ENCODE assay signal across 11 mouse cellular contexts in genomic region chr3:79252921-79253394, GRCm38 (mm10). TPM values are rescaled to one million over a fixed set of nuclear protein-coding genes. Genes with fewer than 3 reads are reported as not detected.
DNase-seq lines count a peak whose midpoint lies in the region; ATAC-seq lines count a peak whose summit lies in the region.
"Had no signal": no experiment of that assay in that cellular context is flagged by ENCODE, and none has a peak within 500 bp of the region (broad histone marks: within the 10 kb centered on the region; RNA-seq: fewer than 3 reads in every experiment).

No protein-coding gene starts in this region.

- no peak for ATAC-seq in heart, embryonic 13.5 days (ENCODE audit: extremely low read depth, insufficient number of reproducible peaks, low FRiP score, low TSS enrichment)
- ATAC-seq in hematopoietic stem cell, adult 5-6 weeks (replicated peaks in 1 of 2; ENCODE audit: insufficient read depth in 1 of 2, low FRiP score in 2 of 2, low TSS enrichment in 1 of 2, low read depth in 1 of 2, poor library complexity in 2 of 2, severe bottlenecking in 2 of 2): peak; percentile 72 to 87
- ATAC-seq in megakaryocyte, adult 5-6 weeks (ENCODE audit: poor library complexity, severe bottlenecking): peak; percentile 84
- ATAC-seq: forebrain, embryonic 16.5 days had no signal

- H3K4me2 ChIP-seq in heart, embryonic 13.5 days: peak overlapping the region; percentile 34
- H3K4me2 ChIP-seq: hindbrain, embryonic 13.5 days; limb, embryonic 12.5 days had no signal

- peak overlapping the region; percentile 28; the same call in 1 of the 2 replicates for H3K9ac ChIP-seq in heart, embryonic 13.5 days
- H3K9ac ChIP-seq: hindbrain, embryonic 13.5 days; limb, embryonic 12.5 days had no signal

- no peak for DNase-seq in heart, postnatal 36 days
- DNase-seq in CD4-positive, CD25-positive, alpha-beta regulatory T cell, adult 2 months (ENCODE audit: low read depth, low spot score): peak; percentile 57
- DNase-seq in left cerebral cortex, postnatal 14 days (ENCODE audit: low spot score in 2 of 2): no peak
- DNase-seq in thymus, adult 18-20 months: no peak
- no peak for DNase-seq in thymus, postnatal 36 days

- 0 out of 2 replicates have a peak, but pooled peaks cover 5% of the 10 kb centered on the region for H3K9me3 ChIP-seq in heart, embryonic 13.5 days

- peak overlapping the region; percentile 28; the same call in 1 of the 2 replicates for H3K27ac ChIP-seq in heart, embryonic 13.5 days (replicated peaks)
- H3K27ac ChIP-seq: hindbrain, embryonic 13.5 days; limb, embryonic 12.5 days had no signal

- WGBS in heart, embryonic 13.5 days: 51% methylated on average over 5 of the region's 5 CpGs

- H3K4me1 ChIP-seq in heart, embryonic 13.5 days: peaks cover 38% of the 10 kb centered on the region

- no peak overlapping the region for H3K4me3 ChIP-seq in heart, embryonic 13.5 days
- H3K4me3 ChIP-seq: hindbrain, embryonic 13.5 days; limb, embryonic 12.5 days had no signal

- intact Hi-C loops in heart, postnatal 36 days (cut with DNase I): loop anchor here (5.0 kb wide), 1 partner anchor 34 kb away; the partner anchor contains the start of gene Rapgef2
- intact Hi-C loops in left cerebral cortex, postnatal 14 days (cut with DNase I): no loop called here

- no peaks in the 10 kb centered on the region for H3K27me3 ChIP-seq in heart, embryonic 13.5 days (replicated peaks)
- H3K27me3 ChIP-seq: hindbrain, embryonic 13.5 days; limb, embryonic 12.5 days had no signal

- H3K36me3 ChIP-seq in heart, embryonic 13.5 days: no peaks in the 10 kb centered on the region; the same call in 1 of the 2 replicates
- H3K36me3 ChIP-seq: hindbrain, embryonic 13.5 days; limb, embryonic 12.5 days had no signal

RNA-seq across cellular contexts. Expression of gene Rapgef2, which starts 33.4 kb away (rescaled TPM):
- 4.1 and 4.6 TPM in 2 replicates for polyA plus RNA-seq in heart, embryonic 13.5 days (2015; fragmentation: Nextera tagmentation; extraction: Ambion mirVana)
- 10 to 100 TPM; 35.1 to 35.4 TPM for total RNA-seq in heart, postnatal 36 days (2021)
- total RNA-seq in hematopoietic stem cell, adult 5-6 weeks (2017): 18.5 and 20.2 TPM in 2 replicates
- total RNA-seq in megakaryocyte, adult 5-6 weeks (2015): 17.0 and 17.1 TPM in 2 replicates
- 16.4 and 20.5 TPM in 2 replicates for total RNA-seq in megakaryocyte, adult 5-6 weeks (2017)
- 100 to 1,000 TPM; 102 to 103 TPM for total RNA-seq in left cerebral cortex, postnatal 14 days (2021)
